Mouse (Mus musculus): ENCODE measurements around the gene Hist1h1t.

DNA sequence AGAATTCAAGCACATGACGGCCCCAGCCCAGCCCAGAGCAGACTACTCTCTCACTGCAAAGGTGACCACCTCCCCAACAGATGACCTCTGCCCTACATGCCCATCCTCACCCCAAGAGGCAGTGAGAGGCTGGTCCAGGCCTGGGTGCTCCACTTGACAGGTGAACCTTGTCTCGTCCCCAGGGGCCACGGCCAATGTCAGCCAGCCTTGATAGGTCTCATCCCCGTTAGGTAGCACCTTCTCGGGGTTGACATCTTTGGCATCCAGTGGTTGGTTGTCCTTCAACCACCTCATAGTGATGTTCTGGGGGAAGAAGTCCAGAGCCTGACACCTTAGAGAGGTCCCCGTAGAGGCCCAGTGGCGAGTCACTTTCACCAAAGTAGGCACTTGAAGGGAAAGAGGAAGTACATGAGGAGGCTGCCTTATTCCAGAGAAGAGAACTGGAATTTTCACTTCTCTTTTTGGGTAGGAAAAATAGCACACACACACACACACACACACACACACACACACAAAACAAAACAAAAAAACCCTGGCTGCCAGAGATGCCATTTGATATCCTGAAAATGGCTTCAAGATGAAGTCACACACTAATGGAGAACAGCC, 10.2 kb downstream of the Hist1h1t start:
- TF ChIP-seq CTCF (IDR thresholded peaks at IDR 0.05; ENCODE audit: low read depth, low read length) (no peak), POLR2A (IDR thresholded peaks at IDR 0.05; ENCODE audit: insufficient read depth, low read length) (no peak)

Measured in ES-Bruce4 (cell line).